Mouse (Mus musculus) bone marrow macrophage, adult 2 months (primary cell): ENCODE data around the gene Cul5.

Source experiments
- CTCF ChIP-seq: IDR thresholded peaks from 2 replicates; pipeline ENCODE4 v1.5.1; 2012; ENCODE audit warnings: low read depth, mild to moderate bottlenecking, low read length, moderate library complexity
- POLR2A ChIP-seq: IDR thresholded peaks from 2 replicates; pipeline ENCODE4 v1.6.1; 2012; ENCODE audit warnings: mild to moderate bottlenecking, low read depth, low read length, borderline replicate concordance

- peak; percentile 29; the same call in 1 of the 2 replicates for TF ChIP-seq CTCF
- no peak; the same call in 1 of the 2 replicates for TF ChIP-seq POLR2A
Observed at GRCm38 (mm10) chr9:53667020-53667669, 2.7 kb downstream of the Cul5 start.
